Mouse (Mus musculus) G1E (cell line): Measurements from ENCODE around the gene Ercc8.

ENCODE experiments used
- CTCF ChIP-seq: IDR thresholded peaks from 2 replicates; pipeline ENCODE4 v1.5.1; 2012; ENCODE audit warnings: low read depth, low read length, inconsistent platforms, mixed read lengths
- GATA1 ChIP-seq: IDR thresholded peaks from 2 replicates; pipeline ENCODE4 v1.6.1; 2012; ENCODE audit warnings: borderline replicate concordance, low read length, inconsistent platforms, mixed read lengths
- POLR2AphosphoS5 ChIP-seq: IDR thresholded peaks from 2 replicates; pipeline ENCODE4 v1.6.1; 2012; ENCODE audit warnings: low read depth, low read length, inconsistent platforms; ENCODE audit not compliant: insufficient replicate concordance

DNA sequence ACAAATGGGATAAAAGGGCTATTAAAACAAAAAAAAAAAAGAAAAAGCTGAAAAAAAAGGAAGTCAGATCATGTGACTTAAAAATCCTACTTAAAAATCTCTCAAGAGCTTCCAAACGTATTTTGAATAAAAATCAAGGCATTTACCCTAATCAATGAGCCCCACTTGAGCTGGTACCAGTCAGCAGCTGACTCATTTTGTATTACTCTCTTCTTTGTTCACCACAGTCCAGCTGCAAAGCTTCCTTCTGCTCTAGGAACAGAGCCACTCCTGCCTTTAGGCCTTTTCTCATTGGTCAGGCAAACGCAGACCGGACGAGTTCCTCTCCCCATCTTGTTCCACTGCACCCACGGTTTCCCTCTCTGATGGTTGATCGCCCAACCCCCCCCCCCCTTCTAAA, 22.9 kb upstream of the Ercc8 start:
- no peak for TF ChIP-seq CTCF
- TF ChIP-seq POLR2AphosphoS5: no peak
- TF ChIP-seq GATA1: no peak
